Mouse (Mus musculus): ENCODE data around the gene Sf3a1.

DNA sequence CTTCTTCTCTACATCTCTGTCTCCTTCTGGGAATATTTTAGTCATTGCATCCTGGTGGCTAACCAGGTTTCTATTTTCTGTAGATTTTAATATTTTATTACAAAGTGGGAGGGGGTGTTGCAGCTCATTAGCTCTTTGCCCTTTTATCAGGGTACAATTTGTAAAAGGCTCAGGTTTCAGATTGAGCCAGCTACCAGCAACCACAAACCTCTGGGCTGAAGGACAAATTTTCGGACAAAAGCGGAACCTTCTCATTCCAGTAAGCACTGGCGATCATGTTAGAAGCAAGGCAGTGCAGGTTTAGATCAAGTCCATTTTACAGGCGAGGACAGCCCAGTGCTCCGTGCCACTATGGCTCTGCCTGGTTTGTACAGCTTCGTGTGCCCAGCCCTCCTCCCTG, 25.8 kb upstream of the Sf3a1 start:
- TF ChIP-seq CTCF (IDR thresholded peaks at IDR 0.05; ENCODE audit: borderline replicate concordance, insufficient read depth, low read depth, low read length), result no peak
- TF ChIP-seq POLR2A (IDR thresholded peaks at IDR 0.05; ENCODE audit: borderline replicate concordance, insufficient read depth, low read length), result no peak

All from cerebellum, adult 2 months (tissue).